9 mouse cellular contexts compared by ENCODE assay signal in genomic region chr3:142281093-142281445, GRCm38 (mm10).
A peak's percentile ranks its signal among the peaks of the same experiment; 100 is the strongest.
DNase-seq lines count a peak whose midpoint lies in the region; ATAC-seq lines count a peak whose summit lies in the region.
"Had no signal": no experiment of that assay in that cellular context is flagged by ENCODE, and none has a peak within 500 bp of the region (broad histone marks: within the 10 kb centered on the region; RNA-seq: fewer than 3 reads in every experiment).

No protein-coding gene starts in this region.

- no peaks in the 10 kb centered on the region for H3K27me3 ChIP-seq in lung, embryonic 15.5 days
- no peaks in the 10 kb centered on the region for H3K27me3 ChIP-seq in hindbrain, embryonic 10.5 days (ENCODE audit: insufficient read depth, poor library complexity, severe bottlenecking)
- H3K27me3 ChIP-seq: hindbrain, embryonic 15.5 days had no signal

- no peak overlapping the region for H3K27ac ChIP-seq in lung, embryonic 15.5 days
- H3K27ac ChIP-seq in hindbrain, embryonic 10.5 days = no peak overlapping the region
- H3K27ac ChIP-seq: hindbrain, embryonic 15.5 days had no signal

- H3K36me3 ChIP-seq in lung, embryonic 15.5 days = no peaks in the 10 kb centered on the region
- no peaks in the 10 kb centered on the region for H3K36me3 ChIP-seq in hindbrain, embryonic 10.5 days
- H3K36me3 ChIP-seq: hindbrain, embryonic 15.5 days had no signal

- 64% methylated on average over 1 of the region's 1 CpGs for WGBS in lung, embryonic 15.5 days
- WGBS in hindbrain, embryonic 10.5 days = 86% methylated on average over 1 of the region's 1 CpGs

- no peak overlapping the region for H3K4me3 ChIP-seq in lung, embryonic 15.5 days
- no peak overlapping the region for H3K4me3 ChIP-seq in hindbrain, embryonic 10.5 days
- H3K4me3 ChIP-seq: hindbrain, embryonic 15.5 days had no signal

- H3K9ac ChIP-seq in lung, embryonic 15.5 days = no peak overlapping the region
- H3K9ac ChIP-seq: hindbrain, embryonic 15.5 days had no signal

- H3K4me2 ChIP-seq in lung, embryonic 15.5 days = no peak overlapping the region
- H3K4me2 ChIP-seq: hindbrain, embryonic 15.5 days had no signal

- ATAC-seq in lung, embryonic 15.5 days (ENCODE audit: borderline replicate concordance, extremely low read depth, low FRiP score, low TSS enrichment) = peak; percentile 73; the same call in 1 of the 2 replicates

- H3K4me1 ChIP-seq in lung, embryonic 15.5 days = no peaks in the 10 kb centered on the region; the same call in 1 of the 2 replicates
- 0 out of 2 replicates have a peak, but pooled peaks cover 5% of the 10 kb centered on the region for H3K4me1 ChIP-seq in hindbrain, embryonic 10.5 days (replicated peaks)
- H3K4me1 ChIP-seq: hindbrain, embryonic 15.5 days had no signal

- H3K9me3 ChIP-seq in lung, embryonic 15.5 days = no peaks in the 10 kb centered on the region
- H3K9me3 ChIP-seq in hindbrain, embryonic 10.5 days = no peaks in the 10 kb centered on the region
- H3K9me3 ChIP-seq: hindbrain, embryonic 15.5 days had no signal

- DNase-seq in lung, adult 18-20 months = no peak
- peak; percentile 35 for DNase-seq in c-Kit-positive CD71-negative TER-119-negative erythroid progenitor cells, embryonic 14.5 days (ENCODE audit: low read depth)
- DNase-seq in kidney, postnatal 36 days = peak; percentile 12 to 13
- DNase-seq in thymus, adult 18-20 months = peak; percentile 25 to 47
- no peak for DNase-seq in hindbrain, embryonic 10.5 days (ENCODE audit: low spot score)
- no peak for DNase-seq in gastrocnemius, adult 8-10 months (ENCODE audit: low spot score in 2 of 2)
- DNase-seq in frontal cortex, adult 2 months (ENCODE audit: extremely low spot score in 1 of 2, low spot score in 1 of 2) = no peak

Comparison
In these comparisons a context has a peak if more than half of its experiments do, and no peak if none do; other contexts are left out.
1. DNase-seq: peak in c-Kit-positive CD71-negative TER-119-negative erythroid progenitor cells, embryonic 14.5 days (single experiment), kidney, postnatal 36 days (2 of 2) and thymus, adult 18-20 months (2 of 2); none in lung, adult 18-20 months (0 of 2), hindbrain, embryonic 10.5 days (single experiment), gastrocnemius, adult 8-10 months (0 of 2) and frontal cortex, adult 2 months (0 of 2).